Mouse (Mus musculus): Measurements from ENCODE around the gene Apba1. TPM values are rescaled to one million over a fixed set of nuclear protein-coding genes. Genes with fewer than 3 reads are reported as not detected.

Apba1 gene
- 14.1 and 15.8 TPM in 2 replicates for polyA plus RNA-seq (2015; fragmentation: Nextera tagmentation; extraction: Ambion mirVana)

GRCm38 (mm10) chr19:23758554-23759321 is at the start of gene Apba1:
TSS of gene Apba1 (plus strand) at chr19:23758887.
- H3K9ac ChIP-seq = peak within 1 kb of the TSS; percentile 91
- H3K4me3 ChIP-seq = peak within 1 kb of the TSS; percentile 75
- no peaks in the 10 kb centered on the region for H3K36me3 ChIP-seq
- ATAC-seq (ENCODE audit: low FRiP score, low read depth) = peak; percentile 91
- peak within 1 kb of the TSS; percentile 80 for H3K4me2 ChIP-seq
- under 1% methylated on average over 85 of the region's 98 CpGs for WGBS
- peaks cover 35% of the 10 kb centered on the region for H3K4me1 ChIP-seq (replicated peaks)
- H3K27me3 ChIP-seq = no peaks in the 10 kb centered on the region
- peak within 1 kb of the TSS; percentile 98 for H3K27ac ChIP-seq (replicated peaks)
- H3K9me3 ChIP-seq = no peaks in the 10 kb centered on the region

GRCm38 (mm10) chr19:23746506-23746905 is 12.2 kb upstream of the Apba1 start:
- Histone ChIP-seq H3K9me3 (no peaks in the 10 kb centered on the region), H3K27me3 (no peaks in the 10 kb centered on the region), H3K27ac (replicated peaks) (no peak overlapping the region), H3K4me3 (no peak overlapping the region), H3K36me3 (no peaks in the 10 kb centered on the region), H3K4me2 (no peak overlapping the region), H3K9ac (no peak overlapping the region), H3K4me1 (replicated peaks) (no peaks in the 10 kb centered on the region)
- ATAC-seq (ENCODE audit: low FRiP score, low read depth) = no peak
- WGBS = 72% methylated on average over 3 of the region's 3 CpGs

- Histone ChIP-seq H3K27ac (replicated peaks) (no peak overlapping the region), H3K36me3 (no peaks in the 10 kb centered on the region), H3K4me1 (replicated peaks) (peaks cover 23% of the 10 kb centered on the region), H3K4me3 (no peak overlapping the region), H3K4me2 (0 out of 2 replicates have a peak overlapping the region, but pooled peaks have one; percentile 20), H3K9me3 (no peaks in the 10 kb centered on the region), H3K9ac (no peak overlapping the region), H3K27me3 (no peaks in the 10 kb centered on the region)
- 17% methylated on average over 7 of the region's 7 CpGs for WGBS
- ATAC-seq (ENCODE audit: low FRiP score, low read depth) = no peak
Measured at GRCm38 (mm10) chr19:23757011-23757410, 1.7 kb upstream of the Apba1 start.

- no peaks in the 10 kb centered on the region for H3K36me3 ChIP-seq
- peak overlapping the region; percentile 80 for H3K4me2 ChIP-seq
- peak overlapping the region; percentile 98 for H3K27ac ChIP-seq (replicated peaks)
- peaks cover 29% of the 10 kb centered on the region for H3K4me1 ChIP-seq (replicated peaks)
- peak overlapping the region; percentile 75 for H3K4me3 ChIP-seq
- no peaks in the 10 kb centered on the region for H3K27me3 ChIP-seq
- no peaks in the 10 kb centered on the region for H3K9me3 ChIP-seq
- WGBS = under 1% methylated on average over 40 of the region's 40 CpGs
- ATAC-seq (ENCODE audit: low FRiP score, low read depth) = peak; percentile 77; the same call in 1 of the 2 replicates
- peak overlapping the region; percentile 91 for H3K9ac ChIP-seq
Measured at GRCm38 (mm10) chr19:23757961-23758553, 630 bp upstream of the Apba1 start.

- H3K4me2 ChIP-seq = peak overlapping the region; percentile 80
- no peaks in the 10 kb centered on the region for H3K9me3 ChIP-seq
- H3K4me3 ChIP-seq = peak overlapping the region; percentile 75
- peak overlapping the region; percentile 91 for H3K9ac ChIP-seq
- peaks cover 42% of the 10 kb centered on the region for H3K4me1 ChIP-seq (replicated peaks)
- H3K27me3 ChIP-seq = no peaks in the 10 kb centered on the region
- ATAC-seq (ENCODE audit: low FRiP score, low read depth) = no peak; the same call in 1 of the 2 replicates
- H3K27ac ChIP-seq (replicated peaks) = peak overlapping the region; percentile 98
- H3K36me3 ChIP-seq = no peaks in the 10 kb centered on the region
- WGBS = 2% methylated on average over 17 of the region's 17 CpGs
Measured at GRCm38 (mm10) chr19:23759322-23759945, 747 bp downstream of the Apba1 start.

- Histone ChIP-seq H3K36me3 (no peaks in the 10 kb centered on the region), H3K9me3 (no peaks in the 10 kb centered on the region), H3K4me3 (no peak overlapping the region), H3K9ac (no peak overlapping the region), H3K27me3 (no peaks in the 10 kb centered on the region), H3K27ac (replicated peaks) (no peak overlapping the region), H3K4me1 (replicated peaks) (peaks cover 38% of the 10 kb centered on the region), H3K4me2 (0 out of 2 replicates have a peak overlapping the region, but pooled peaks have one; percentile 9)
- 86% methylated on average over 6 of the region's 6 CpGs for WGBS
- ATAC-seq (ENCODE audit: low FRiP score, low read depth) = no peak
Measured at GRCm38 (mm10) chr19:23763371-23763770, 4.7 kb downstream of the Apba1 start.

- no peak for ATAC-seq (ENCODE audit: low FRiP score, low read depth)
- Histone ChIP-seq H3K27me3 (no peaks in the 10 kb centered on the region), H3K36me3 (no peaks in the 10 kb centered on the region), H3K27ac (replicated peaks) (no peak overlapping the region), H3K4me1 (replicated peaks) (peaks cover 42% of the 10 kb centered on the region), H3K9ac (no peak overlapping the region), H3K4me2 (no peak overlapping the region), H3K4me3 (no peak overlapping the region), H3K9me3 (no peaks in the 10 kb centered on the region)
- WGBS = 24% methylated on average over 2 of the region's 2 CpGs
Measured at GRCm38 (mm10) chr19:23764051-23764450, 5.4 kb downstream of the Apba1 start.

- WGBS = 41% methylated on average over 5 of the region's 5 CpGs
- H3K27me3 ChIP-seq = no peaks in the 10 kb centered on the region
- H3K9me3 ChIP-seq = no peaks in the 10 kb centered on the region
- H3K27ac ChIP-seq (replicated peaks) = no peak overlapping the region
- peaks cover 34% of the 10 kb centered on the region for H3K4me1 ChIP-seq (replicated peaks)
- H3K4me2 ChIP-seq = no peak overlapping the region
- no peaks in the 10 kb centered on the region for H3K36me3 ChIP-seq
- H3K9ac ChIP-seq = no peak overlapping the region
- ATAC-seq (ENCODE audit: low FRiP score, low read depth) = no peak
- no peak overlapping the region for H3K4me3 ChIP-seq
Measured at GRCm38 (mm10) chr19:23768864-23769263, 10.2 kb downstream of the Apba1 start.

GRCm38 (mm10) chr19:23770494-23771423 is 12.1 kb downstream of the Apba1 start:
- Histone ChIP-seq H3K4me3 (no peak overlapping the region), H3K9me3 (no peaks in the 10 kb centered on the region), H3K27me3 (no peaks in the 10 kb centered on the region), H3K4me2 (peak overlapping the region; percentile 7; the same call in 1 of the 2 replicates), H3K36me3 (no peaks in the 10 kb centered on the region), H3K27ac (replicated peaks) (peak overlapping the region; percentile 43), H3K4me1 (replicated peaks) (peaks cover 24% of the 10 kb centered on the region), H3K9ac (no peak overlapping the region)
- WGBS = 28% methylated on average over 10 of the region's 10 CpGs
- peak; percentile 62; the same call in 1 of the 2 replicates for ATAC-seq (ENCODE audit: low FRiP score, low read depth)

GRCm38 (mm10) chr19:23771971-23772370 is 13.3 kb downstream of the Apba1 start:
- Histone ChIP-seq H3K4me3 (no peak overlapping the region), H3K4me1 (replicated peaks) (peaks cover 24% of the 10 kb centered on the region), H3K9ac (no peak overlapping the region), H3K27me3 (no peaks in the 10 kb centered on the region), H3K9me3 (no peaks in the 10 kb centered on the region), H3K4me2 (no peak overlapping the region), H3K36me3 (no peaks in the 10 kb centered on the region), H3K27ac (replicated peaks) (no peak overlapping the region)
- 73% methylated on average over 7 of the region's 7 CpGs for WGBS
- ATAC-seq (ENCODE audit: low FRiP score, low read depth) = no peak

GRCm38 (mm10) chr19:23775356-23775755 is 16.7 kb downstream of the Apba1 start:
- H3K9ac ChIP-seq = no peak overlapping the region
- no peak overlapping the region for H3K4me2 ChIP-seq
- H3K27me3 ChIP-seq = no peaks in the 10 kb centered on the region
- WGBS = 64% methylated on average over 6 of the region's 6 CpGs
- H3K9me3 ChIP-seq = no peaks in the 10 kb centered on the region
- H3K4me1 ChIP-seq (replicated peaks) = peaks cover 10% of the 10 kb centered on the region
- H3K4me3 ChIP-seq = no peak overlapping the region
- no peak overlapping the region for H3K27ac ChIP-seq (replicated peaks)
- H3K36me3 ChIP-seq = no peaks in the 10 kb centered on the region
- no peak for ATAC-seq (ENCODE audit: low FRiP score, low read depth)

Data from hindbrain, embryonic 15.5 days (tissue).